Mouse (Mus musculus) heart, embryonic 15.5 days (tissue): ENCODE measurements around the gene Nup98. TPM values are rescaled to one million over a fixed set of nuclear protein-coding genes. Genes with fewer than 3 reads are reported as not detected.

Source experiments
- ATAC-seq: fragments of 200-750 bp; cut with Nextera tagmentation; replicated peaks from 2 replicates; pipeline ENCODE4 v1.8.0; 2017; ENCODE audit warnings: low read depth, moderate TSS enrichment; ENCODE audit not compliant: insufficient number of reproducible peaks, insufficient read depth, low FRiP score
- H3K27ac ChIP-seq: fragments of 300-500 bp; sonication (generic); 2 replicates; pipeline ENCODE4 v1.5.1; 2015; ENCODE audit warnings: mild to moderate bottlenecking, inconsistent platforms
- H3K27me3 ChIP-seq: fragments of 300-500 bp; sonication (generic); 2 replicates; pipeline ENCODE4 v1.6.1; 2015; ENCODE audit warnings: inconsistent platforms
- H3K36me3 ChIP-seq: fragments of 300-500 bp; sonication (generic); 2 replicates; pipeline ENCODE4 v1.6.1; 2015; ENCODE audit warnings: mild to moderate bottlenecking, inconsistent platforms
- H3K4me1 ChIP-seq: fragments of 300-500 bp; sonication (generic); replicated peaks from 2 replicates; pipeline ENCODE4 v1.6.1; 2015; ENCODE audit warnings: inconsistent platforms
- H3K4me2 ChIP-seq: fragments of 300-500 bp; sonication (generic); 2 replicates; pipeline ENCODE4 v1.6.1; 2015; ENCODE audit warnings: inconsistent platforms, mild to moderate bottlenecking, moderate library complexity
- H3K4me3 ChIP-seq: fragments of 300-500 bp; sonication (generic); 2 replicates; pipeline ENCODE4 v1.5.1; 2015; ENCODE audit warnings: mild to moderate bottlenecking, inconsistent platforms
- H3K9ac ChIP-seq: fragments of 300-500 bp; sonication (generic); 2 replicates; pipeline ENCODE4 v1.6.1; 2015; ENCODE audit warnings: mild to moderate bottlenecking, inconsistent platforms
- H3K9me3 ChIP-seq: fragments of 300-500 bp; sonication (generic); replicated peaks from 2 replicates; pipeline ENCODE4 v1.6.1; 2016; ENCODE audit warnings: inconsistent platforms
- WGBS: fragments of 180-500 bp; shearing (Covaris S2); methylation state at CpG from one replicate; pipeline ENCODE4 v1.1.7; 2015; ENCODE audit warnings: mixed read lengths; 5-methylcytosine and 5-hydroxymethylcytosine counted together
- polyA plus RNA-seq: library from polyadenylated mRNA; unstranded; fragments of >200 nt; fragmentation: Nextera tagmentation; extraction: Ambion mirVana; gene quantifications from 2 replicates; pipeline ENCODE4 v1.2.1, GENCODE M21; 2015

The Nup98 gene
- polyA plus RNA-seq, 1 experiment from 2014 or later, result 17.8 TPM

- Histone ChIP-seq H3K4me3 (no peak overlapping the region), H3K4me1 (peaks cover 3% of the 10 kb centered on the region; the same call in 1 of the 2 replicates), H3K36me3 (0 out of 2 replicates have a peak, but pooled peaks cover 4% of the 10 kb centered on the region), H3K27ac (no peak overlapping the region), H3K4me2 (no peak overlapping the region), H3K27me3 (no peaks in the 10 kb centered on the region), H3K9ac (no peak overlapping the region), H3K9me3 (no peaks in the 10 kb centered on the region)
- ATAC-seq, result no peak
Observed at GRCm38 (mm10) chr7:102200996-102201785, 8.8 kb downstream of the Nup98 start.

- WGBS, result 84% methylated on average over 3 of the region's 3 CpGs
- Histone ChIP-seq H3K4me1 (peaks cover 3% of the 10 kb centered on the region; the same call in 1 of the 2 replicates), H3K4me2 (no peak overlapping the region), H3K9ac (no peak overlapping the region), H3K9me3 (no peaks in the 10 kb centered on the region), H3K27me3 (no peaks in the 10 kb centered on the region), H3K4me3 (no peak overlapping the region), H3K36me3 (0 out of 2 replicates have a peak, but pooled peaks cover 4% of the 10 kb centered on the region), H3K27ac (no peak overlapping the region)
- no peak for ATAC-seq
Observed at GRCm38 (mm10) chr7:102200576-102200975, 9.4 kb downstream of the Nup98 start.

GRCm38 (mm10) chr7:102192356-102192755 is 17.6 kb downstream of the Nup98 start:
- Histone ChIP-seq H3K4me2 (no peak overlapping the region), H3K9ac (no peak overlapping the region), H3K27ac (no peak overlapping the region), H3K27me3 (no peaks in the 10 kb centered on the region), H3K9me3 (no peaks in the 10 kb centered on the region), H3K4me3 (no peak overlapping the region), H3K4me1 (no peaks in the 10 kb centered on the region), H3K36me3 (peaks cover 69% of the 10 kb centered on the region)
- ATAC-seq, result no peak
- 95% methylated on average over 1 of the region's 1 CpGs for WGBS

- Histone ChIP-seq H3K9ac (no peak overlapping the region), H3K4me2 (no peak overlapping the region), H3K36me3 (peaks cover 64% of the 10 kb centered on the region), H3K27me3 (no peaks in the 10 kb centered on the region), H3K9me3 (no peaks in the 10 kb centered on the region), H3K4me1 (no peaks in the 10 kb centered on the region), H3K27ac (no peak overlapping the region), H3K4me3 (no peak overlapping the region)
- ATAC-seq, result no peak
- WGBS, result 86% methylated on average over 3 of the region's 3 CpGs
Observed at GRCm38 (mm10) chr7:102183849-102184248, 26.1 kb downstream of the Nup98 start.

GRCm38 (mm10) chr7:102170300-102170699 is 39.7 kb downstream of the Nup98 start:
- H3K27me3 ChIP-seq, result no peaks in the 10 kb centered on the region
- H3K4me3 ChIP-seq, result no peak overlapping the region
- no peak overlapping the region for H3K9ac ChIP-seq
- H3K4me2 ChIP-seq, result no peak overlapping the region
- no peak overlapping the region for H3K27ac ChIP-seq
- no peak for ATAC-seq
- no peaks in the 10 kb centered on the region for H3K4me1 ChIP-seq
- H3K9me3 ChIP-seq, result no peaks in the 10 kb centered on the region
- H3K36me3 ChIP-seq, result peaks cover 21% of the 10 kb centered on the region

GRCm38 (mm10) chr7:102153691-102154090 is 56.3 kb downstream of the Nup98 start:
- no peak overlapping the region for H3K4me3 ChIP-seq
- no peaks in the 10 kb centered on the region for H3K4me1 ChIP-seq
- no peak overlapping the region for H3K27ac ChIP-seq
- WGBS, result 83% methylated on average over 5 of the region's 5 CpGs
- H3K27me3 ChIP-seq, result no peaks in the 10 kb centered on the region
- no peak for ATAC-seq
- peaks cover 57% of the 10 kb centered on the region for H3K36me3 ChIP-seq
- no peaks in the 10 kb centered on the region for H3K9me3 ChIP-seq
- no peak overlapping the region for H3K9ac ChIP-seq
- no peak overlapping the region for H3K4me2 ChIP-seq

GRCm38 (mm10) chr7:102137898-102138297 is 72.1 kb downstream of the Nup98 start:
- WGBS, result 96% methylated on average over 5 of the region's 5 CpGs
- no peak overlapping the region for H3K4me3 ChIP-seq
- H3K27me3 ChIP-seq, result no peaks in the 10 kb centered on the region
- H3K9ac ChIP-seq, result no peak overlapping the region
- no peaks in the 10 kb centered on the region for H3K9me3 ChIP-seq
- H3K27ac ChIP-seq, result no peak overlapping the region
- H3K4me1 ChIP-seq, result no peaks in the 10 kb centered on the region
- ATAC-seq, result no peak
- peaks cover 79% of the 10 kb centered on the region for H3K36me3 ChIP-seq
- H3K4me2 ChIP-seq, result no peak overlapping the region

GRCm38 (mm10) chr7:102137464-102137863 is 72.5 kb downstream of the Nup98 start:
- no peak overlapping the region for H3K27ac ChIP-seq
- ATAC-seq, result no peak
- H3K4me2 ChIP-seq, result no peak overlapping the region
- 76% methylated on average over 1 of the region's 1 CpGs for WGBS
- no peak overlapping the region for H3K4me3 ChIP-seq
- no peak overlapping the region for H3K9ac ChIP-seq
- H3K36me3 ChIP-seq, result peaks cover 82% of the 10 kb centered on the region
- no peaks in the 10 kb centered on the region for H3K9me3 ChIP-seq
- no peaks in the 10 kb centered on the region for H3K4me1 ChIP-seq
- no peaks in the 10 kb centered on the region for H3K27me3 ChIP-seq

- WGBS, result 84% methylated on average over 4 of the region's 4 CpGs
Observed at GRCm38 (mm10) chr7:102132395-102132794, 77.6 kb downstream of the Nup98 start.

GRCm38 (mm10) chr7:102120326-102120725 is 89.7 kb downstream of the Nup98 start:
- peaks cover 67% of the 10 kb centered on the region for H3K36me3 ChIP-seq
- H3K27ac ChIP-seq, result no peak overlapping the region
- WGBS, result 93% methylated on average over 10 of the region's 10 CpGs
- no peak overlapping the region for H3K9ac ChIP-seq
- no peak for ATAC-seq
- no peaks in the 10 kb centered on the region for H3K27me3 ChIP-seq
- H3K4me2 ChIP-seq, result no peak overlapping the region
- no peak overlapping the region for H3K4me3 ChIP-seq
- no peaks in the 10 kb centered on the region for H3K9me3 ChIP-seq
- no peaks in the 10 kb centered on the region for H3K4me1 ChIP-seq

More at GRCm38 (mm10) chr7:102132395-102132794, 77.6 kb downstream of the Nup98 start:
- no peak overlapping the region for H3K4me3 ChIP-seq
- no peaks in the 10 kb centered on the region for H3K27me3 ChIP-seq
- no peak overlapping the region for H3K27ac ChIP-seq
- H3K4me2 ChIP-seq, result no peak overlapping the region
- H3K9me3 ChIP-seq, result no peaks in the 10 kb centered on the region
- no peaks in the 10 kb centered on the region for H3K4me1 ChIP-seq
- no peak for ATAC-seq
- no peak overlapping the region for H3K9ac ChIP-seq
- H3K36me3 ChIP-seq, result peaks cover 84% of the 10 kb centered on the region

GRCm38 (mm10) chr7:102117382-102117781 is 92.6 kb downstream of the Nup98 start:
- Histone ChIP-seq H3K9ac (no peak overlapping the region), H3K4me2 (no peak overlapping the region), H3K4me3 (no peak overlapping the region), H3K27me3 (no peaks in the 10 kb centered on the region), H3K36me3 (peaks cover 38% of the 10 kb centered on the region), H3K27ac (no peak overlapping the region), H3K9me3 (no peaks in the 10 kb centered on the region), H3K4me1 (no peaks in the 10 kb centered on the region)
- WGBS, result 70% methylated on average over 6 of the region's 6 CpGs
- ATAC-seq, result no peak
